Mouse (Mus musculus) heart, adult 2 months (tissue): ENCODE measurements around the gene Gm49776.

Experiments
- CTCF ChIP-seq: fragments of 200-600 bp; IDR thresholded peaks from 2 replicates; pipeline ENCODE4 v1.8.1; 2022; ENCODE audit warnings: antibody characterized with exemption, mild to moderate bottlenecking, moderate library complexity
- POLR2A ChIP-seq: fragments of 200-500 bp; IDR thresholded peaks from 2 replicates; pipeline ENCODE4 v1.6.1; 2011; ENCODE audit warnings: mild to moderate bottlenecking, low read depth, low read length, control low read depth; ENCODE audit not compliant: insufficient read depth

DNA sequence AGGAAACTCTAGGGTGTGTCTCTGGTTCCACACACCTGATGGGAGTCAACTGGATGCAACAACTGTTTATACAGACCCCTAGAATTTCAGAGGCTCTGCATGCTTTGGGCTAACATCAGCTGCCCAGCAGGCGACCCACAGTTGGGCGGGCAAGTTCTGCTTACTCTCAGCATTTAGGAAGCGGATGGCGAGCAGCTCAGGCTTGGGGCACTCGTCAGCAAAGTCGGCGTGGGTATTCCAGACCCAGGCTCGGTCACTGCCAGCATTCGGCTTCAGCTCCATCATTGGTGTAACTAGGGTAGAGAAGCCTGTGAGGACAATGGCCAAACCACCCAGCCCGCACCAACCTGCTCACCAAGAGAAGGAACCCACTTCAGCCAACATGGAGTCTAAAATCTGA is 16.5 kb downstream of the Gm49776 start:
- TF ChIP-seq POLR2A: no peak
- TF ChIP-seq CTCF: no peak
